Mouse (Mus musculus) spleen, adult 2 months (tissue): ENCODE measurements around the gene Nedd9.
A peak's percentile ranks its signal among the peaks of the same experiment; 100 is the strongest.

Experiments used
- CTCF ChIP-seq: fragments of 200-500 bp; IDR thresholded peaks from 2 replicates; pipeline ENCODE4 v1.5.1; 2011; ENCODE audit warnings: mild to moderate bottlenecking, inconsistent platforms; ENCODE audit not compliant: insufficient read depth, insufficient read length, insufficient replicate concordance; ENCODE audit errors: extremely low read depth
- POLR2A ChIP-seq: fragments of 200-500 bp; IDR thresholded peaks from 2 replicates; pipeline ENCODE4 v1.6.1; 2011; ENCODE audit warnings: low read depth, low read length, inconsistent platforms

GRCm38 (mm10) chr13:41283256-41283655, 203.9 kb downstream of the Nedd9 start:
- TF ChIP-seq CTCF (peak; percentile 35; the same call in 1 of the 2 replicates), POLR2A (no peak)
